Mouse (Mus musculus) neural tube, embryonic 15.5 days (tissue): ENCODE data around the gene 4930524B15Rik. TPM values are rescaled to one million over a fixed set of nuclear protein-coding genes. Genes with fewer than 3 reads are reported as not detected.

Experiments
- ATAC-seq: fragments of 200-750 bp; cut with Nextera tagmentation; 2 replicates; pipeline ENCODE4 v1.8.0; 2017; ENCODE audit warnings: mild to moderate bottlenecking, moderate TSS enrichment, moderate library complexity; ENCODE audit not compliant: low FRiP score
- H3K27ac ChIP-seq: fragments of 300-500 bp; sonication (generic); replicated peaks from 2 replicates; pipeline ENCODE4 v1.5.1; 2015; ENCODE audit warnings: mild to moderate bottlenecking, inconsistent platforms
- H3K27me3 ChIP-seq: fragments of 300-500 bp; sonication (generic); replicated peaks from 2 replicates; pipeline ENCODE4 v1.6.1; 2015; ENCODE audit warnings: inconsistent platforms
- H3K36me3 ChIP-seq: fragments of 300-500 bp; sonication (generic); 2 replicates; pipeline ENCODE4 v1.6.1; 2015; ENCODE audit warnings: inconsistent platforms
- H3K4me1 ChIP-seq: fragments of 300-500 bp; sonication (generic); 2 replicates; pipeline ENCODE4 v1.6.1; 2015; ENCODE audit warnings: inconsistent platforms
- H3K4me2 ChIP-seq: fragments of 300-500 bp; sonication (generic); 2 replicates; pipeline ENCODE4 v1.6.1; 2015; ENCODE audit warnings: inconsistent platforms, mild to moderate bottlenecking, moderate library complexity
- H3K4me3 ChIP-seq: fragments of 300-500 bp; sonication (generic); replicated peaks from 2 replicates; pipeline ENCODE4 v1.5.1; 2015; ENCODE audit warnings: mild to moderate bottlenecking, inconsistent platforms
- H3K9ac ChIP-seq: fragments of 300-500 bp; sonication (generic); replicated peaks from 2 replicates; pipeline ENCODE4 v1.6.1; 2015; ENCODE audit warnings: mild to moderate bottlenecking, inconsistent platforms
- H3K9me3 ChIP-seq: fragments of 300-500 bp; sonication (generic); replicated peaks from 2 replicates; pipeline ENCODE4 v1.6.1; 2016; ENCODE audit warnings: inconsistent platforms
- WGBS: fragments of 180-500 bp; shearing (Covaris S2); methylation state at CpG from one replicate; pipeline ENCODE4 v1.1.7; 2015; ENCODE audit warnings: mixed read lengths; 5-methylcytosine and 5-hydroxymethylcytosine counted together
- polyA plus RNA-seq: library from polyadenylated mRNA; unstranded; fragments of >200 nt; fragmentation: Nextera tagmentation; extraction: Ambion mirVana; gene quantifications from 2 replicates; pipeline ENCODE4 v1.2.1, GENCODE M21; 2015

4930524B15Rik gene
- polyA plus RNA-seq, 1 experiment from 2014 or later: 0.22 TPM

- Histone ChIP-seq H3K27ac (no peak overlapping the region), H3K4me1 (peaks cover 78% of the 10 kb centered on the region), H3K36me3 (peaks cover 9% of the 10 kb centered on the region), H3K9ac (no peak overlapping the region), H3K9me3 (no peaks in the 10 kb centered on the region), H3K4me2 (no peak overlapping the region), H3K4me3 (no peak overlapping the region), H3K27me3 (no peaks in the 10 kb centered on the region)
- ATAC-seq: no peak
- 79% methylated on average over 1 of the region's 1 CpGs for WGBS
Measured at GRCm38 (mm10) chr11:32013561-32013960, 48.2 kb downstream of the 4930524B15Rik start.

DNA sequence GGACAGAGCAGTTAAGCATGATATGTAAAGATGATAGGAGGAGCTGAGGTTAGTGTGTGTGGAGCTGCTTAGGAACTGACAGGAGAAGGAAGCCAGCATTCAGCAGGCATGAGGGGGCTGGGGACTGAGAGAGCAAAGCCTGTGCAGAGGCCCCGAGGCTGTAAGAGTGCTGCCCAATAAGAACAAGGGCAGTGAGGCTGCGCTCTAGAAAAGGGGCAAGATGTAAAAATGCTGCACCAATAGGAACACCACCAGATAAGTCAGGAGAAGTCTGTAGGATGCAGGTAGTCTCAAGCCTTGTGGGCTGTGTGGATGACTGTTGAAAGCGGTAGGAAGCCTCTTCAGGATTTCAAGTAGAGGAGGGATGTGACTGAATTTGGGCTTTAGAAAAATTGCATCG is 52.8 kb downstream of the 4930524B15Rik start:
- Histone ChIP-seq H3K9ac (no peak overlapping the region), H3K27me3 (no peaks in the 10 kb centered on the region), H3K4me1 (peaks cover 69% of the 10 kb centered on the region), H3K4me2 (no peak overlapping the region), H3K4me3 (no peak overlapping the region), H3K36me3 (peaks cover 26% of the 10 kb centered on the region), H3K27ac (0 out of 2 replicates have a peak overlapping the region, but pooled peaks have one; percentile 2), H3K9me3 (no peaks in the 10 kb centered on the region)
- 57% methylated on average over 4 of the region's 4 CpGs for WGBS
- ATAC-seq: no peak

DNA sequence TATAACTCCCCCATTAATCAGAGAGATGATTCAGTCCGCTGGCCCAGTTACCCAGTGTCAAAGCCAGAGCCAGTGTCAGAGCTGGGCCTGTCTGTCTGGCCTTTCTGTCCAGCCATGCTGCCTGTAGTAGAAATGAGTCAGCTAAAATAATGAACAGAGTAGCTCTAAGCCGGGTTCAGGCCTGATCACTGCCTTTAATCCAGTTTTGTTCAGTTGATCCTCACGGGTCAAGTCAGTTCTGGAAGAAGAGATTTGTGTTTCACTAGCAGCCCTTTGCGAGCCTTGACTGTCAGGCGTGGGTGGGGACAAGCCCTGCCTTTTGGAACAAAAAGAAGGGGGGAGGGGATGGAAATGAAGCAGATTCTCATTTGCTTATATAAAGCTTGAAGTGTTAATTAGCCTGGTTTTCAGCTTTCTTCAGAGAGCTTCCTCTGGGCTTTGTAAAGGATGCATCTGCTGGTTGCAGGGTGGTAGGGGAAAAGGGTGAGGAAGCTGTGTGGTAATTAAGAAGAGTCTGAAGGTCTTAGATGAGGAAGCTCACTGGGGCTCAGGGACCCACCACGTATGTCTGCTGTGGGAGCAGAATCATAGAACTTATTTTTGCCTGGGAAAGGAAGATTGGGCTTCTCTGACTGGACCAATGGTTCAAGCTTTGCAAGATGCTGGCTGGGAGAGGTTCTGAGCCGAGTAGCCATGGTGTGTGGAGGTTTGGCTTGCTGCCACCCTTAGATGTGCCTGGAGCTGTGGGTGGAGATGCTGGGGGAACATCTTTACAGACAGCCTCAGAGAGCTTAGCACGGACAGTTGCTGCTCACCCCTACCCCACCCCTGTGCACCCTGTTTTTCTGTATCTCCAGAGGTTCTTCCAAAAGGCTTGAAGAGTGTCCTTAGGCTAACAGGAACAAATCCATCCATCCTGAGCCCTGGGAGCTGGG is 54.9 kb downstream of the 4930524B15Rik start:
- peak overlapping the region; percentile 72 for H3K27ac ChIP-seq
- ATAC-seq: no peak
- peaks cover 26% of the 10 kb centered on the region for H3K36me3 ChIP-seq
- WGBS: 20% methylated on average over 8 of the region's 8 CpGs
- H3K4me3 ChIP-seq: no peak overlapping the region
- H3K4me1 ChIP-seq: peaks cover 82% of the 10 kb centered on the region
- H3K9ac ChIP-seq: peak overlapping the region; percentile 17; the same call in 1 of the 2 replicates
- H3K4me2 ChIP-seq: no peak overlapping the region
- no peaks in the 10 kb centered on the region for H3K9me3 ChIP-seq
- no peaks in the 10 kb centered on the region for H3K27me3 ChIP-seq

DNA sequence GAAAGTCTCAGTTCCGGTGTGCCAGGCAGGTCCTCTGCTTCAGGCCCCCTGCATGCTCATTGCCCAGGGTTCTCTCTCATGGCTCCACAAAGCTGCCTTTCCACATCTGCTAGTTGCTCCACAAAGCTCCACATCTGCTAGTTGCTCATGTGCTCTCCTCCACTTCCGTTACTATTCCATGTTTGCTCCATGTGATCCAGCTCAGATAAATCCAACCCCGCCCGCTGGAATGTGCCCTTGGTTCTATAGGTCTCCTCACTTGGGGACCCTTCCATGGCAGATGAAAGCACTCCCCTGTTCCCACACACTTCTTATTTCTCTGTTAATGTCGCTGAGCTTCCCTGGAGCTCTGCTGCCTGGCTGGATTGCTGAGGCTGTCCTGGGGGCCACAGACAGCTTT is 61.2 kb downstream of the 4930524B15Rik start:
- no peak overlapping the region for H3K4me2 ChIP-seq
- H3K9me3 ChIP-seq: no peaks in the 10 kb centered on the region
- H3K27ac ChIP-seq: peak overlapping the region; percentile 72
- H3K4me3 ChIP-seq: no peak overlapping the region
- ATAC-seq: no peak
- H3K9ac ChIP-seq: no peak overlapping the region
- peaks cover 75% of the 10 kb centered on the region for H3K4me1 ChIP-seq
- peaks cover 6% of the 10 kb centered on the region; the same call in 1 of the 2 replicates for H3K36me3 ChIP-seq
- H3K27me3 ChIP-seq: no peaks in the 10 kb centered on the region
- WGBS: 61% methylated on average over 5 of the region's 5 CpGs

GRCm38 (mm10) chr11:32027474-32028342 is 62.3 kb downstream of the 4930524B15Rik start:
- Histone ChIP-seq H3K27me3 (no peaks in the 10 kb centered on the region), H3K9ac (no peak overlapping the region), H3K9me3 (no peaks in the 10 kb centered on the region), H3K4me3 (no peak overlapping the region), H3K4me2 (peak overlapping the region; percentile 29), H3K27ac (peak overlapping the region; percentile 72), H3K4me1 (peaks cover 70% of the 10 kb centered on the region), H3K36me3 (peaks cover 4% of the 10 kb centered on the region; the same call in 1 of the 2 replicates)
- 22% methylated on average over 7 of the region's 7 CpGs for WGBS
- ATAC-seq: peak; percentile 85

DNA sequence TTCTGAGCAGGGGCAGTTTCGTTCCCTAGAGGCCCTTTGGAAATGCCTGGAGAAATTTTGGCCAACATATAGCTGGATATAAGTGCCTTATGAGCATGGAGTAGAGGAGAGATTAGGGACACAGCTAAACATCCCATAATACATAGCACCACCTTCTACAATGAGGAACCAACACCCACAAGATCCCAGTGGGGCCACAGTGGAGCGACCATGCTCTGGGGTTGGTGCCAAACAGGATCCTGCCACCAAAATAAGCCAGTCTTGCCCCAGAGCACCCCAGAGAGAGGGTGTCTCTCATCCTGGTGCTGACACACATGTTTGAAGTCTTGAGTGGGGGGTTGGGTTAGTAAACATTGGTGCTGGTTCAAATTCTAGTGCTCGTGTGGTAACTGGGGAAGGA is 63.2 kb downstream of the 4930524B15Rik start:
- Histone ChIP-seq H3K4me1 (peaks cover 61% of the 10 kb centered on the region), H3K36me3 (peaks cover 4% of the 10 kb centered on the region; the same call in 1 of the 2 replicates), H3K4me3 (no peak overlapping the region), H3K9me3 (no peaks in the 10 kb centered on the region), H3K27me3 (no peaks in the 10 kb centered on the region), H3K9ac (no peak overlapping the region), H3K27ac (peak overlapping the region; percentile 49; the same call in 1 of the 2 replicates), H3K4me2 (no peak overlapping the region)
- no peak for ATAC-seq
- WGBS: 83% methylated on average over 3 of the region's 3 CpGs

Other genes with a start within 250 kb of the 4930524B15Rik start
- gene Cpeb4, start 93.4 kb upstream of the 4930524B15Rik start, polyA plus RNA-seq: 13.6 and 17.0 TPM in 2 replicates
- gene Nsg2, start 34.9 kb downstream of the 4930524B15Rik start, polyA plus RNA-seq: 394 and 482 TPM in 2 replicates
- 1.5 TPM in 1 of 2 replicates, not detected in the other for gene Il9r, start 234.7 kb downstream of the 4930524B15Rik start, polyA plus RNA-seq
- 45.6 and 54.3 TPM in 2 replicates for gene Snrnp25, start 239.8 kb downstream of the 4930524B15Rik start, polyA plus RNA-seq